Mouse (Mus musculus) spleen, adult 2 months (tissue): Measurements from ENCODE around the gene Ethe1. TPM values are rescaled to one million over a fixed set of nuclear protein-coding genes. Genes with fewer than 3 reads are reported as not detected.

Experiments
- DNase-seq, 2 experiments: peaks; one replicate each; pipeline versions ENCODE4 v3.0.0 to v3.0.0-alpha.2; 2012 to 2021; ENCODE audit warnings: low spot score in 2 of 2, low read depth in 1 of 2
- H3K27ac ChIP-seq: fragments of 200-500 bp; 2 replicates; pipeline ENCODE4 v1.5.1; 2012; ENCODE audit warnings: low read length, inconsistent platforms; ENCODE audit not compliant: insufficient read depth
- H3K27me3 ChIP-seq: fragments of 200-500 bp; 2 replicates; pipeline ENCODE4 v1.6.1; 2012; ENCODE audit warnings: mild to moderate bottlenecking, moderate library complexity, low read length, inconsistent platforms; ENCODE audit not compliant: control insufficient read depth, insufficient read depth
- H3K36me3 ChIP-seq: fragments of 200-500 bp; 2 replicates; pipeline ENCODE4 v1.6.1; 2012; ENCODE audit warnings: mild to moderate bottlenecking, low read length, inconsistent platforms; ENCODE audit not compliant: control insufficient read depth, insufficient read depth
- H3K4me1 ChIP-seq: fragments of 200-500 bp; 2 replicates; pipeline ENCODE4 v1.6.1; 2011; ENCODE audit warnings: inconsistent platforms; ENCODE audit not compliant: control insufficient read depth, insufficient read depth, insufficient read length
- H3K4me3 ChIP-seq: fragments of 200-500 bp; 2 replicates; pipeline ENCODE4 v1.5.1; 2011; ENCODE audit warnings: mild to moderate bottlenecking, inconsistent platforms; ENCODE audit not compliant: insufficient read depth, insufficient read length; ENCODE audit errors: extremely low read depth
- CTCF ChIP-seq: fragments of 200-500 bp; IDR thresholded peaks from 2 replicates; pipeline ENCODE4 v1.5.1; 2011; ENCODE audit warnings: mild to moderate bottlenecking, inconsistent platforms; ENCODE audit not compliant: insufficient read depth, insufficient read length, insufficient replicate concordance; ENCODE audit errors: extremely low read depth
- POLR2A ChIP-seq: fragments of 200-500 bp; IDR thresholded peaks from 2 replicates; pipeline ENCODE4 v1.6.1; 2011; ENCODE audit warnings: low read depth, low read length, inconsistent platforms
- WGBS: fragments of 180-500 bp; shearing (Covaris S2); methylation state at CpG from one replicate; pipeline ENCODE4 v1.1.7; 2018; 5-methylcytosine and 5-hydroxymethylcytosine counted together
- polyA plus RNA-seq: library from polyadenylated mRNA; depleted of rRNA; stranded (reverse); fragments of >200 nt; gene quantifications from 2 replicates; pipeline ENCODE4 v1.2.3, GENCODE M21; 2012

The Ethe1 gene
- polyA plus RNA-seq, 1 experiment = 27.3 TPM

DNA sequence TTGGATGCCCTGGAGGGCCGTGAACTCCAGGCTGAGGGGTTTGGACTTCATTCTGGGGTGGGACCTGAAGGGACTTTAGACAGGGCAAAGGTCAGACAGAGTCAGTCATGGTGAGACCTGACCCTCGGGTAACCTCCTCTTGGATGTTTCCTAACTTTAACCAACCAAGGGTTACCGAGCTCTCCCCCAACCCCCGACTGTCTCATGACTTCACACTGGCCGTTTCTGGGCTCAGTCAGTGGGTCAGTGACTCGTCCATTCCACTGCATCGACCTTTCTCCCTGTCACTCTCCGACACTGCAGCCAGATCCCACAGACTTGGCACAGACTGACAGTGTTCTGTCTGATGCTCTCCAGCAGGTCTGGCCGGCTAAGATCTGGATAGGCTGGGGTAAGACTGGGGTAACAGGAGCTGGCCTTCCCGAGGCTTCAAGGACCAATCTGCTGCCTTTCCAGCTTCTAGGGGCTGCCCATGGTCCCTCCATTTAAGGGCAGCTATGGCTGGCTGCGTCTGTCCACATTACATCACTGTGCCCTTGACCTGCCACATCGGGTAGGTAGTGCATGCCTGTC, 13.0 kb upstream of the Ethe1 start:
- WGBS = 80% methylated on average over 12 of the region's 12 CpGs
- DNase-seq = no peak
- TF ChIP-seq POLR2A (no peak), CTCF (no peak)
- no peak overlapping the region for H3K4me3 ChIP-seq
- peaks cover 4% of the 10 kb centered on the region; the same call in 1 of the 2 replicates for H3K4me1 ChIP-seq
- no peaks in the 10 kb centered on the region for H3K27me3 ChIP-seq
- peaks cover 2% of the 10 kb centered on the region; the same call in 1 of the 2 replicates for H3K36me3 ChIP-seq
- no peak overlapping the region for H3K27ac ChIP-seq

DNA sequence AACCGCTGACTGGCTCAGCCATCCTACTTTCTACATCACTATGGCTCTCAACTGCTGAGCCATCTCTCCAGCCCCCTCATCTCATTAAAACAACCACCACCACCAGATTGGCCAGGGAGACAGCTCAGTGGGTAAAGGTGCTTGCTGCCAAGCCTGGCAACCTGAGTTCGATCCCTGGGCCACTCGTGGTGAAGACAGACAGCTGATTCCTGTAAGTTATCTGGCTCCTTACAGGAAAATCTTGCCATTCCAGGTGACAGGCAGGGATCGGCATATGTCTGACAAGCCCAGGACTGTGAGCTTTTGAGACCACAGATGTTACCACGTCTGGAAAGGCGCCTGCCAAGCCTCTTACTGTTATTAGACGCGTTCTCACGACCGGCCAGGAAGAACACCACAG, 9.5 kb upstream of the Ethe1 start:
- no peak overlapping the region for H3K4me3 ChIP-seq
- no peaks in the 10 kb centered on the region for H3K27me3 ChIP-seq
- TF ChIP-seq POLR2A = no peak
- no peak for TF ChIP-seq CTCF
- peaks cover 2% of the 10 kb centered on the region; the same call in 1 of the 2 replicates for H3K36me3 ChIP-seq
- no peak overlapping the region for H3K27ac ChIP-seq
- 92% methylated on average over 10 of the region's 10 CpGs for WGBS
- DNase-seq = no peak
- H3K4me1 ChIP-seq = no peaks in the 10 kb centered on the region

DNA sequence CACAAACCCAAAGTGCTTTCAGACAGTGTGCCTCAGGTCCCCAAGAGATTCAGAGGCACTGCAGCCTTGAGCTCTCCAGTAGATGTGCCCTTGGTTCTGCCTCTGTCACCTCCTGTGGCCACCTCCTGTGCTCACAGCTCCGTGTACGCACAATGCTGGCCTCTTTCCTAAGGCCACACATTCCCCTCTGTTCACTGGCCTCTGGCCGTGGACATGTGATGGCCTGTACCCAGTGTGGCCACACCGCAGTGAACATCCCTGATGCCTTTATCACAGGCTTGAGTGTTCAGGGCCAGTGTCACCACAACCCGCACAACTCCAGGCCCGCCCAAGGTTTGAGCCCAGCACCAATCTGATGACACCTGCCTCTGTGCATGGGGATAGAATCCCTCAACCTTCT, 2.5 kb upstream of the Ethe1 start:
- 95% methylated on average over 6 of the region's 6 CpGs for WGBS
- Histone ChIP-seq H3K4me3 (no peak overlapping the region), H3K27ac (no peak overlapping the region), H3K27me3 (no peaks in the 10 kb centered on the region), H3K4me1 (peaks cover 6% of the 10 kb centered on the region), H3K36me3 (no peaks in the 10 kb centered on the region)
- DNase-seq = no peak
- TF ChIP-seq POLR2A = no peak
- TF ChIP-seq CTCF = no peak

DNA sequence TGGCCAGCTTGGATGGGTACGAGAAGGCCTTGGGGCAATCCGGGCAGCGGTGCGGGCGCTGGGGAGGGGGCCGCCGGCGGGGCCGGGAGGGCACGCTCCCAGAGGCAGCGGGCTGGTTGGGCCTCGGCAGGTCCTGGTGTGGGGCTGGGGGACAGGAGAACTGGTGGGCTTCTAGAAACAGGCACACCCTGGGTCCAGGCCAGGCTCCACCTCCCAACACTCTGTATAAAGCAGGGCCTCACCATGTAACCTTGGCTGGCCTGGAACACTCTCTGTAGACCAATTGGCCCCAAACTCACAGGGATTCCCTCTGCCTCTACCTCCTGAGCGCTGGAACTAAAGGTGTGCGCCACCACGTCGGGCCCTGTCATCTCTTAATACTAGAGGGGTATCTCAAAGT, 1.3 kb upstream of the Ethe1 start:
- H3K4me3 ChIP-seq = no peak overlapping the region
- H3K27me3 ChIP-seq = no peaks in the 10 kb centered on the region
- H3K4me1 ChIP-seq = peaks cover 6% of the 10 kb centered on the region
- TF ChIP-seq POLR2A (no peak), CTCF (no peak)
- no peaks in the 10 kb centered on the region for H3K36me3 ChIP-seq
- no peak overlapping the region for H3K27ac ChIP-seq
- no peak for DNase-seq
- 89% methylated on average over 13 of the region's 16 CpGs for WGBS

DNA sequence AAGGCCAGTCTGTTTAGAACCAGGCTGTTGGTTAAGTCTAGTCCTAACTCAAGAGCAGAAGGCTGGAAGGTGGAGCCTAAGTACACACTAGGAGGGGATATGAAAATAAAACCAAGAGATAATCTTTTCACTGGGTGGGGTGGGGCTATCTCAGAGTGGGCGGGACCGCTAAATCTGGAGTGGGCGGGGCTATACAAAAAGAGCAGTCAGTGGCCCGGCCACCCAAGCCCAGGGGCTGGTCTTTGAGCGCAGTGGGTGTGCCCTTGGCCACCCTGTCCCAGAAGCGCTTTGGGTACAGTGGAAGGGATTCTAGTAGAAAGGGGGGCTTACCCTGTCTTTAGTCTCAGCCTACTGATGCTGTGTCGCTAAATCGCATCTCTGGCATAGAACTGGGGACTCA, 515 bp upstream of the Ethe1 start:
- DNase-seq = no peak
- H3K36me3 ChIP-seq = no peaks in the 10 kb centered on the region
- H3K4me3 ChIP-seq = no peak overlapping the region; the same call in 1 of the 2 replicates
- H3K27ac ChIP-seq = no peak overlapping the region
- peaks cover 6% of the 10 kb centered on the region for H3K4me1 ChIP-seq
- WGBS = 34% methylated on average over 8 of the region's 8 CpGs
- no peaks in the 10 kb centered on the region for H3K27me3 ChIP-seq
- TF ChIP-seq CTCF (no peak), POLR2A (no peak)

DNA sequence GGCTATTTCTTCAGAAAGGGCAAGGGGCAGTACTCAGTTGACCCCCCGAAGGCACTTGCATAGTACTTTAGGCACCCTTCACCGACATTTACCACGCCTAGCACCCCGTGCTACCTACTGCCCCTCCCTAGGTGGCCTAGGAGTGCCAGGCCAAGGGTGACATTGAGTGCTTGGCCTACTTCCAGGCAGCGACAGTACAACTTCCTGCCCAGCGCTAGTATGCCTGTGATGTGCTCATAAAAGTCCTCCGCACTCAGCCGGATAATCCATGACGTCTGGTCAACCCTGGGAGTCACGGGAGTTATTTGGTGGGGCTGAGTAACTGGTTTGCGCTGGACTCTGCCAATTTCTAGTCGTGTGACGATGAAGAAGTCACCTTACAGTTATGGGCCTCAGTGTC, 993 bp downstream of the Ethe1 start:
- Histone ChIP-seq H3K36me3 (no peaks in the 10 kb centered on the region), H3K4me3 (no peak overlapping the region), H3K4me1 (peaks cover 6% of the 10 kb centered on the region), H3K27ac (no peak overlapping the region), H3K27me3 (no peaks in the 10 kb centered on the region)
- TF ChIP-seq POLR2A (no peak), CTCF (no peak)
- no peak for DNase-seq
- WGBS = 46% methylated on average over 13 of the region's 13 CpGs

DNA sequence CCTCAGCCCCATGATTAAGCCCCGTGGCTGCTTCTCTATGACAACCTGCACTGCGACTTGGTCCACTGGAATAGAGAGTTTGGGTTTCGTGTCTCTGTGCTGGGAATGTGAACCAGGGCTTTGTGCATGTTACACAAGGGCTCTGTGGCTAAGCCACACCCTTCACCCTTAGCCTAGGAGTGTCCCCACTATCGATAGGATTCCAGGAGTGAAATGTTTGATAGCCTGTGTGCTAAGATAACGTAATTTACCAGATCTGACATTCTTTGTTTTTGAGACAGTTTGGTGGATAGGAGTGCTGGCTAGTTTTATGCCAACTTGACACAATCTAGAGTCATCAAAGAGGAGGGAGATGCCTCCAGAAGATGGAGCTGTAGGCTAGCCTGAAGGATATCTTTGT, 4.4 kb downstream of the Ethe1 start:
- peaks cover 6% of the 10 kb centered on the region; the same call in 1 of the 2 replicates for H3K4me1 ChIP-seq

More for the DNA sequence above, 4.4 kb downstream of the Ethe1 start:
- Histone ChIP-seq H3K27me3 (no peaks in the 10 kb centered on the region), H3K27ac (no peak overlapping the region), H3K4me3 (no peak overlapping the region), H3K36me3 (no peaks in the 10 kb centered on the region)
- 73% methylated on average over 5 of the region's 5 CpGs for WGBS
- no peak for DNase-seq
- no peak for TF ChIP-seq CTCF
- no peak for TF ChIP-seq POLR2A
